Mouse (Mus musculus) adrenal gland, adult 8-10 months (tissue): ENCODE measurements around the gene Rbm12b1. TPM values are rescaled to one million over a fixed set of nuclear protein-coding genes. Genes with fewer than 3 reads are reported as not detected.
"Not testable (repeated sequence)": the region's sequence is repeated elsewhere in the genome, so short reads cannot be mapped to it uniquely, and the experiment has no call there.

ENCODE experiments used
- DNase-seq: peaks from one replicate; pipeline ENCODE4 v3.0.0; 2022
- total RNA-seq, 4 experiments: library from RNA; stranded (reverse); gene quantifications; 2 replicates each; pipeline ENCODE4 v1.2.4; 2022

Gene Rbm12b1
- total RNA-seq, result 10 to 100 TPM in 3 of 4 experiments, 1 to 10 TPM in 1; 9.8 to 20.5 (median 12.1) TPM

GRCm38 (mm10) chr4:12140141-12140567, at the start of gene Rbm12b1:
Gene Rbm12b1, plus strand, starts transcription at chr4:12140264.
- DNase-seq, result peak; percentile 63

DNA sequence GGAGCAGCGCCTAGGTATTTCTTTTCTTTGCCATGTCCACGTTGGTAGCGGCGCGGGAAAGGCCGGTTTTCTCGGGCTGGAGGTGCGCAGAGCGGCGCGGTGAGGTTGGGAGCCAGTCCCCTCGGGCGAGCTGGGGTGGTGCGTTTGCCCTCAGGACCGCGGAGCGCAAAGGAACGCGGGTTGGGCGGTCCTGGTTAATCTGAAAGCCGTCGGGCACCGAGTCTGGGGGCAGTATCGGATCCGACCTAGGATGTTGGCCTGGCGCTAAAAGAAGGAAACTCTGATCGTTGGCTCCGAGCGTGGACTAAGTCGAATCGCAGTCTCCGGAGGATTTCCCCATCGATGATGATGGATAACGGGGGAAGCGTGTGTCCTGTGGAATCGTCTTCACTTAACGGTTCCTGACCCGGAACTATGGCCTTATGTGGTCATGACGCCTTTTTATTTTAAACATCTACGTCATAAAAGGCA, 563 bp downstream of the Rbm12b1 start:
- DNase-seq, result not testable (repeated sequence)

GRCm38 (mm10) chr4:12141516-12141915, 1.5 kb downstream of the Rbm12b1 start:
- not testable (repeated sequence) for DNase-seq

GRCm38 (mm10) chr4:12147660-12148059, 7.6 kb downstream of the Rbm12b1 start:
- no peak for DNase-seq

GRCm38 (mm10) chr4:12170986-12171317, 30.9 kb downstream of the Rbm12b1 start:
- DNase-seq, result no peak

DNA sequence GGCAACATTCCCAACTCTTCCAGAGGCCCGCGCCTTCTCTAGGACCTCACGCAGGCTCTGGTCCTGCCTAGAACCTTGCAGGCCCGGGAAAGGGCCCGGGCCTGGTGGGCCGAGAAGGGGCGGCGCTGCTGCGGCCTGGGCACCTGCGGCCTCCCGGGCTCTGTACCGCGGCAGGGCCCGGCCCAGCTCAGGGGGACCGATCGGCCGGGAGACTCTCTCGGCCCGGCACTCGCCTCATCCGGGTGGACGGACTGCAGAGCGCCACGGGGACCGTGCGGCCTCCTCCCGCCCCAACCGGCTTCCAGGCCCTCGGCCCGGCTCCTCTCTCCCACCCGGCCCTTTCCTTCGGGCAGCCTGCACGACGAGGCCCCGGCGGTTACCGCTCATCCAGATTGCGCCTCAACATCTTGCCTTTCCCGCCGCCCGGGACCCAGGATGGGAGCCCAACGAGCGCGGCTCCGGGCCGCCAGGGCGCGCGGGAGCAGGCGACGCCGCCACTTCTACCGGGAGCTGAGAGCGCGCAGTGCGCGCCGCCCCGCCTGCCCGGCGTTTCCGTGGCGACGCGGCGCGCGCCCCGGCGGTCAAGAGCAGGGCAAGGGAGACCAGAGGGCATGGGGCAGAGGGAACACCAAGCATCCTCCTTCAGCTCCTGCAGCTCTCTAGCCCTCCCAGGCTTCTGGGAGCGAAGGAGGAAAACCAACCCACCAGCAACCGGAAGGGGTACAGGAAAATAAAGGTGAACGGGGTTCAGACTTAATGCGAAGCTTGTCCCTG, 31.4 kb downstream of the Rbm12b1 start, which contains the start of gene Fam92a:
Gene Fam92a (minus strand): TSS at position 698 of the 774 bp plus-strand sequence.
- peak; percentile 50 for DNase-seq

DNA sequence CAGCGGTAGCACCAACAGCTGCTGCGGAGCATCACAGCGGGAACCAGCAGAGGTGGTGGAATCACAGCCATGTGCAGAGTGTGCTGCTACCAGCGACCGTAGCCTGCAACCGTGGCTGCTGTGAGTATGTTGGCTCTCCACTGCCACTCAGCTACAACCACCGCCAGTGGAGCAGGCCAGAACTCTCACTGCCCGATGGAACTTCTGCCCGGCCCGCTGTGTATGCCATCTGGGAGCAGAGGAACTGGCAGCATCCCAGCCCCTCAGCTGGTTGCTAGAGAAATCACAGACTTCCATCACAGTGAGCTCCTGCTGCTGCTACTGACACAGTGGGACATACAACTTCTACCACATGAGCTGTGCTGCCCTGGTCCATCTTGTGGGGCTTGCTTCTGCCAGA, 38.9 kb downstream of the Rbm12b1 start:
- no peak for DNase-seq

Other genes with a start within 250 kb of the Rbm12b1 start
- gene Gm10604, start 159.0 kb upstream of the Rbm12b1 start, total RNA-seq, result not detected
- 10 to 100 TPM; 12.5 to 19.6 (median 14.9) TPM for gene Rbm12b2, start 50.8 kb upstream of the Rbm12b1 start, total RNA-seq
- gene Fam92a, start 31.8 kb downstream of the Rbm12b1 start, total RNA-seq, result 10 to 100 TPM; 26.9 to 38.4 (median 35.8) TPM